Mouse (Mus musculus) gastrocnemius, postnatal 4 days (tissue): ENCODE results near the gene Sept11. TPM values are rescaled to one million over a fixed set of nuclear protein-coding genes. Genes with fewer than 3 reads are reported as not detected.

Experiments used
- total RNA-seq, 2 experiments: library from RNA; stranded (reverse); gene quantifications; 2 replicates each; pipeline ENCODE4 v1.2.3; 2021

Sept11 gene
- total RNA-seq, 2 experiments from 2014 or later = 246 to 256 TPM

Other genes with a start within 250 kb of the Sept11 start
- gene Sowahb, start 48.4 kb upstream of the Sept11 start, total RNA-seq = under 1 TPM in 1 of 2 experiments, not detected in 1; 0.07 TPM
- 100 to 1,000 TPM; 159 to 164 TPM for gene Ccni, start 113.1 kb downstream of the Sept11 start, total RNA-seq
- gene 2010109A12Rik, start 113.1 kb downstream of the Sept11 start, total RNA-seq = under 1 TPM; 0.60 to 0.61 TPM
- 10 to 100 TPM; 26.9 to 28.7 TPM for gene Ccng2, start 173.8 kb downstream of the Sept11 start, total RNA-seq